Mouse (Mus musculus) MEL (cell line): ENCODE measurements at regions not wholly inside any gene's neighbourhood (a gene's known extent, or its start where the extent isn't known, plus 50 kb on each side); places are given as distances from the start of the nearest gene placed in this dataset.

ENCODE experiments used
- DNase-seq: peaks from one replicate; pipeline ENCODE4 v3.0.0; 2011; ENCODE audit warnings: low read depth, low spot score
- H3K27ac ChIP-seq: 2 replicates; pipeline ENCODE4 v1.5.1; 2012; ENCODE audit warnings: low read depth, mild to moderate bottlenecking, control low read depth, low read length, moderate library complexity; ENCODE audit not compliant: control insufficient read depth
- H3K27me3 ChIP-seq, 2 experiments: fragments of 150-350 bp in 1 of 2; sonication (generic) in 1 of 2; 2 replicates each; pipeline ENCODE4 v1.6.1; 2012; ENCODE audit warnings: low read length in 2 of 2, mild to moderate bottlenecking in 2 of 2, improper control_type of control experiment in 1 of 2, moderate library complexity in 1 of 2; ENCODE audit not compliant: insufficient read depth in 2 of 2, control insufficient read depth in 1 of 2
- H3K36me3 ChIP-seq, 2 experiments: 2 replicates each; pipeline ENCODE4 v1.6.1; 2012 to 2014; ENCODE audit warnings: low read length in 2 of 2, improper control_type of control experiment in 1 of 2, inconsistent platforms in 1 of 2, mild to moderate bottlenecking in 1 of 2; ENCODE audit not compliant: insufficient read depth in 2 of 2, control insufficient read depth in 1 of 2
- H3K4me1 ChIP-seq, 2 experiments: fragments of 150-350 bp in 1 of 2; sonication (generic) in 1 of 2; 2 replicates each; pipeline ENCODE4 v1.6.1; 2012; ENCODE audit warnings: low read length in 2 of 2, improper control_type of control experiment in 1 of 2, mild to moderate bottlenecking in 1 of 2; ENCODE audit not compliant: insufficient read depth in 2 of 2, control insufficient read depth in 1 of 2
- H3K4me3 ChIP-seq, 2 experiments: fragments of 150-350 bp in 1 of 2; sonication (generic) in 1 of 2; 2 replicates each; pipeline ENCODE4 v1.5.1; 2012; ENCODE audit warnings: low read depth in 2 of 2, low read length in 2 of 2, mild to moderate bottlenecking in 2 of 2, moderate library complexity in 2 of 2, control low read depth in 1 of 2, improper control_type of control experiment in 1 of 2; ENCODE audit not compliant: control insufficient read depth in 1 of 2, insufficient read depth in 1 of 2
- H3K79me2 ChIP-seq: 2 replicates; pipeline ENCODE4 v1.6.1; 2012; ENCODE audit warnings: mild to moderate bottlenecking, low read length, moderate library complexity; ENCODE audit not compliant: control insufficient read depth, poor library complexity, insufficient read depth
- H3K9ac ChIP-seq: 2 replicates; pipeline ENCODE4 v1.6.1; 2012; ENCODE audit warnings: low read depth, mild to moderate bottlenecking, control low read depth, low read length, moderate library complexity; ENCODE audit not compliant: control insufficient read depth, poor library complexity, severe bottlenecking
- H3K9me3 ChIP-seq: fragments of 150-350 bp; sonication (generic); replicated peaks from 2 replicates; pipeline ENCODE4 v1.6.1; 2012; ENCODE audit warnings: mild to moderate bottlenecking, low read length, improper control_type of control experiment, moderate library complexity; ENCODE audit not compliant: insufficient read depth
- CHD2 ChIP-seq: IDR thresholded peaks from 2 replicates; pipeline ENCODE4 v1.6.1; 2011; ENCODE audit warnings: low read length, improper control_type of control experiment
- CTCF ChIP-seq, 3 experiments: IDR thresholded peaks in 2 of 3; conservative IDR thresholded peaks in 1 of 3; 2 replicates each; pipeline ENCODE4 v1.5.1; 2011 to 2012; ENCODE audit warnings: low read length in 3 of 3, low read depth in 2 of 3, mild to moderate bottlenecking in 2 of 3, improper control_type of control experiment in 1 of 3, inconsistent platforms in 1 of 3, mixed read lengths in 1 of 3, moderate library complexity in 1 of 3; ENCODE audit not compliant: control insufficient read depth in 1 of 3, insufficient read depth in 1 of 3, poor library complexity in 1 of 3, severe bottlenecking in 1 of 3
- EP300 ChIP-seq, 2 experiments: IDR thresholded peaks; 2 replicates each; pipeline ENCODE4 v1.6.1; 2011; ENCODE audit warnings: improper control_type of control experiment in 2 of 2, low read length in 2 of 2, low read depth in 1 of 2, mild to moderate bottlenecking in 1 of 2
- ETS1 ChIP-seq: IDR thresholded peaks from 2 replicates; pipeline ENCODE4 v1.6.1; 2012; ENCODE audit warnings: low read depth, mild to moderate bottlenecking, inconsistent platforms, low read length, improper control_type of control experiment, moderate library complexity
- GABPA ChIP-seq: IDR thresholded peaks from 2 replicates; pipeline ENCODE4 v1.6.1; 2012; ENCODE audit warnings: low read depth, mild to moderate bottlenecking, inconsistent platforms, low read length, improper control_type of control experiment, moderate library complexity
- GATA1 ChIP-seq: IDR thresholded peaks from 2 replicates; pipeline ENCODE4 v1.6.1; 2011; ENCODE audit warnings: low read depth, low read length, improper control_type of control experiment
- HCFC1 ChIP-seq: IDR thresholded peaks from 2 replicates; pipeline ENCODE4 v1.6.1; 2012; ENCODE audit warnings: low read depth, mild to moderate bottlenecking, inconsistent platforms, low read length, improper control_type of control experiment, moderate library complexity
- MAFK ChIP-seq: IDR thresholded peaks from 2 replicates; pipeline ENCODE4 v1.6.1; 2011; ENCODE audit warnings: low read depth, mild to moderate bottlenecking, low read length, improper control_type of control experiment, borderline replicate concordance
- MAX ChIP-seq: IDR thresholded peaks from 2 replicates; pipeline ENCODE4 v1.6.1; 2011; ENCODE audit warnings: low read length, improper control_type of control experiment
- MAZ ChIP-seq: IDR thresholded peaks from 2 replicates; pipeline ENCODE4 v1.6.1; 2012; ENCODE audit warnings: low read depth, mild to moderate bottlenecking, inconsistent platforms, low read length, improper control_type of control experiment
- MEF2A ChIP-seq: IDR thresholded peaks from 2 replicates; pipeline ENCODE4 v1.6.1; 2014; ENCODE audit warnings: low read depth, mild to moderate bottlenecking, inconsistent platforms, low read length, improper control_type of control experiment; ENCODE audit not compliant: poor library complexity, insufficient replicate concordance, severe bottlenecking; ENCODE audit errors: extremely low read depth
- MXI1 ChIP-seq: IDR thresholded peaks from 2 replicates; pipeline ENCODE4 v1.6.1; 2011; ENCODE audit warnings: mild to moderate bottlenecking, low read depth, low read length, improper control_type of control experiment
- NELFE ChIP-seq: IDR thresholded peaks from 2 replicates; pipeline ENCODE4 v1.6.1; 2011; ENCODE audit warnings: low read depth, low read length, improper control_type of control experiment
- POLR2A ChIP-seq, 2 experiments: IDR thresholded peaks; 2 replicates each; pipeline ENCODE4 v1.6.1; 2011 to 2012; ENCODE audit warnings: low read length in 2 of 2, mild to moderate bottlenecking in 2 of 2, control low read depth in 1 of 2, improper control_type of control experiment in 1 of 2, low read depth in 1 of 2, moderate library complexity in 1 of 2; ENCODE audit not compliant: control insufficient read depth in 1 of 2, insufficient read depth in 1 of 2, poor library complexity in 1 of 2
- POLR2AphosphoS5 ChIP-seq: IDR thresholded peaks from 2 replicates; pipeline ENCODE4 v1.6.1; 2012; ENCODE audit warnings: low read depth, borderline replicate concordance, mild to moderate bottlenecking, inconsistent platforms, low read length, moderate library complexity, mixed read lengths
- SIN3A ChIP-seq: IDR thresholded peaks from 2 replicates; pipeline ENCODE4 v1.6.1; 2012; ENCODE audit warnings: low read length, improper control_type of control experiment, inconsistent platforms
- SMC3 ChIP-seq: IDR thresholded peaks from 2 replicates; pipeline ENCODE4 v1.6.1; 2011; ENCODE audit warnings: low read depth, low read length, improper control_type of control experiment
- TAL1 ChIP-seq: IDR thresholded peaks from 2 replicates; pipeline ENCODE4 v1.6.1; 2012; ENCODE audit warnings: mild to moderate bottlenecking, inconsistent platforms, low read length, moderate library complexity, mixed read lengths
- TBP ChIP-seq: IDR thresholded peaks from 2 replicates; pipeline ENCODE4 v1.8.0; 2011; ENCODE audit warnings: low read depth, low read length, improper control_type of control experiment
- UBTF ChIP-seq: IDR thresholded peaks from 2 replicates; pipeline ENCODE4 v1.6.1; 2012; ENCODE audit warnings: low read depth, mild to moderate bottlenecking, inconsistent platforms, low read length, improper control_type of control experiment, moderate library complexity, borderline replicate concordance; ENCODE audit not compliant: insufficient read depth
- USF2 ChIP-seq, 2 experiments: IDR thresholded peaks; 2 replicates each; pipeline ENCODE4 v1.6.1; 2011 to 2012; ENCODE audit warnings: improper control_type of control experiment in 2 of 2, low read length in 2 of 2, borderline replicate concordance in 1 of 2, inconsistent platforms in 1 of 2, low read depth in 1 of 2, mild to moderate bottlenecking in 1 of 2; ENCODE audit not compliant: insufficient read depth in 1 of 2
- ZKSCAN1 ChIP-seq: IDR thresholded peaks from 2 replicates; pipeline ENCODE4 v1.6.1; 2012; ENCODE audit warnings: low read depth, mild to moderate bottlenecking, inconsistent platforms, low read length, improper control_type of control experiment, moderate library complexity

DNA sequence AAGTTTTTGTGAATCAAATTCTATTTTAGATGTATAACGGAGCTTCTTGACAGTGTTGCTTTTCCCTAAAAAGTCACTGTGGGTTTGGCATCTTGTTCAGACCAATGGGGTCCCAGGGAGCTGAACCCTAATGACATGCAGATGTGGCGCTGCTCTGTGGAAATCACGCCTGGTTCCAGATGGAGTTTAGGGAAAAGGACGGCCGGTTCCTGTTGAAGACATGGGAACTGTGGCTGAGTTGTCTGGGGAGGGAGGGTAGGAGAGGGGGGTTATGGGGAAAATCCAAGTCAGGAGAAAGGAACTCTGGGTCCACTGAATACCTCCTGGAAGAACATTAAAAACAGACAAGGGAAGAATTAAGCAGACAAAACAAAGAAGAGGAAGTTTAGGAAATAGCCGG, 175.4 kb upstream of the Pgrmc2 start:
- TF ChIP-seq MXI1 (no peak), MAFK (no peak), TBP (no peak), GABPA (no peak), NELFE (no peak), SMC3 (no peak), CTCF (IDR thresholded peaks at IDR 0.05 in 2 of 3, conservative IDR thresholded peaks at IDR 0.05 in 1 of 3; ENCODE audit: control insufficient read depth in 1 of 3, insufficient read depth in 1 of 3, low read depth in 2 of 3, low read length in 3 of 3, poor library complexity in 1 of 3, severe bottlenecking in 1 of 3) (no peak), HCFC1 (no peak), ZKSCAN1 (no peak), USF2 (IDR thresholded peaks at IDR 0.05; ENCODE audit: borderline replicate concordance in 1 of 2, insufficient read depth in 1 of 2, low read depth in 1 of 2, low read length in 2 of 2) (no peak), UBTF (no peak)
- Histone ChIP-seq H3K27me3 (peaks cover 0 to 7% of the 10 kb centered on the region in 2 experiments; a peak in 1 of 4 replicates), H3K9me3 (no peaks in the 10 kb centered on the region), H3K4me3 (no peak overlapping the region), H3K9ac (no peak overlapping the region), H3K4me1 (no peaks in the 10 kb centered on the region), H3K79me2 (no peaks in the 10 kb centered on the region), H3K27ac (no peak overlapping the region), H3K36me3 (no peaks in the 10 kb centered on the region)
- DNase-seq: no peak

DNA sequence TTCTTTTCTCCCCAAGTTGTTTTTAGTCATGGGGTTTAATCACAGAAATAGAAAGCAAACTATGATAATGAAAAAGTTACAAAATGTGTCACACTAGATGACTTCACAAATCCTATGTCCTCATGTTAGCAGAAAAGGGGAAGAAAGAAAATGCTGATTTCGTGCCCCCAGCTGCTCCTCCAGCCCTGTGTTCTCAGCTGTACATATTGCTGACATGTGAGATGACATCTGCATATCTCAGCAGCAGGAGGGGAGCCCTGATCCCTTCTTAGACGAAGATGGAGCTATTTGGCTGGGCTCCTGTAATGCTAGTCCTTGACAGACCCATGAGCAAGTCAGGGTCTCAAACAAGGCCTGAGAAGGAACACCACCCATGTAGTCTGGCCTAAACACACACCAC, 162.1 kb upstream of the Pgrmc2 start:
- Histone ChIP-seq H3K27me3 (no peaks in the 10 kb centered on the region; a peak in 1 of 4 replicates), H3K36me3 (no peaks in the 10 kb centered on the region), H3K9ac (no peak overlapping the region), H3K4me3 (no peak overlapping the region), H3K27ac (no peak overlapping the region), H3K4me1 (no peaks in the 10 kb centered on the region), H3K9me3 (no peaks in the 10 kb centered on the region), H3K79me2 (no peaks in the 10 kb centered on the region)
- peak; percentile 35 for DNase-seq
- peak; percentile 79 for TF ChIP-seq ETS1
- TF ChIP-seq GATA1: no peak

DNA sequence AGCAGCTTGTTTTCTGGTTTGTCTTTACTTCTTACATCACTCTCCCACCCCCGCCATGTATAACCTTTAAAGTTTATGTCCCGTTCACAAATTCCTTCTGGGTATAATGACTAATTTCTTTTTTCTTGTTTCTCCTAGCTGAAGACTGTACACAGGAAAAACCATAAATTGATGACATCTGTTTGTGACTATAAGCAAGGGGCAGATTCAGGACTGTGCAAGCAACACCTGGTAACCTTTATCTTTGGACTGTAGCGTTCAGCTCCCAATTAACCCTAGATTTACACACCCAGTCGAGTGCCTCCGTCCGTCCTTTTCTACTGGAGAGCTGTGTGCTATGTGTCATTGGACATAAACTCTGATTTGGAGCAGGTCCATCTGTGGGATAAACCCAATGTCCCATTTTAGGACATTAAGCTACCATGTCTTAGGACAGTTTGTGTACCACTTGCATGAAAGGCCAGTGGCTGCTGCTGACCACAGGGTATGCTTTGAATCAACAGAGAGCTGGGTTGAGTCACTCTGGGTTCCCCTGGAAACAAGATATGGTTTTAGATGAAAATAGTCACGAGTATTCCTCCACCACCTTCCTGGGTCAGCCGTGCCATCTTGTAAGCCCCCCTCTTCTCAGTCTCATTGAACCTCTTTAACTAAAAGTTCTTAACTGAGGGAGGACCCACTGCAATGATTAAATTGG, 159.2 kb upstream of the Pgrmc2 start:
- no peak overlapping the region for H3K27ac ChIP-seq
- TF ChIP-seq CHD2: no peak
- no peak for TF ChIP-seq POLR2A (IDR thresholded peaks at IDR 0.05; ENCODE audit: control insufficient read depth in 1 of 2, insufficient read depth in 1 of 2, low read depth in 1 of 2, low read length in 2 of 2, poor library complexity in 1 of 2)
- TF ChIP-seq SIN3A: no peak
- no peak for TF ChIP-seq SMC3
- TF ChIP-seq POLR2AphosphoS5: no peak
- no peak for TF ChIP-seq MXI1
- no peak for TF ChIP-seq MAZ
- TF ChIP-seq TAL1: no peak
- TF ChIP-seq HCFC1: no peak
- no peak for TF ChIP-seq MAFK
- TF ChIP-seq MAX: no peak
- TF ChIP-seq EP300 (IDR thresholded peaks at IDR 0.05; ENCODE audit: low read depth in 1 of 2, low read length in 2 of 2): no peak
- TF ChIP-seq MEF2A: no peak

More for the DNA sequence above, 159.2 kb upstream of the Pgrmc2 start:
- Histone ChIP-seq H3K4me1 (no peaks in the 10 kb centered on the region), H3K36me3 (no peaks in the 10 kb centered on the region), H3K27me3 (no peaks in the 10 kb centered on the region), H3K4me3 (no peak overlapping the region), H3K79me2 (no peaks in the 10 kb centered on the region), H3K9me3 (no peaks in the 10 kb centered on the region), H3K9ac (no peak overlapping the region)
- no peak for DNase-seq
